Mouse (Mus musculus) hindbrain, embryonic 10.5 days (tissue): ENCODE data around the gene Vmn1r74. TPM values are rescaled to one million over a fixed set of nuclear protein-coding genes. Genes with fewer than 3 reads are reported as not detected.
"Not testable (repeated sequence)": the region's sequence is repeated elsewhere in the genome, so short reads cannot be mapped to it uniquely, and the experiment has no call there.

Experiments
- DNase-seq: peaks from one replicate; pipeline ENCODE4 v3.0.0-alpha.2; 2017; ENCODE audit warnings: low spot score
- H3K27ac ChIP-seq: fragments of 300-500 bp; sonication (generic); 2 replicates; pipeline ENCODE4 v1.5.1; 2016; ENCODE audit warnings: mild to moderate bottlenecking, moderate library complexity
- H3K27me3 ChIP-seq: fragments of 300-500 bp; sonication (generic); 2 replicates; pipeline ENCODE4 v1.6.1; 2016; ENCODE audit warnings: mild to moderate bottlenecking; ENCODE audit not compliant: poor library complexity, insufficient read depth, severe bottlenecking
- H3K36me3 ChIP-seq: fragments of 300-500 bp; sonication (generic); 2 replicates; pipeline ENCODE4 v1.6.1; 2016; ENCODE audit warnings: mild to moderate bottlenecking, moderate library complexity
- H3K4me1 ChIP-seq: fragments of 300-500 bp; sonication (generic); replicated peaks from 2 replicates; pipeline ENCODE4 v1.6.1; 2016; ENCODE audit warnings: mild to moderate bottlenecking
- H3K4me3 ChIP-seq: fragments of 300-500 bp; sonication (generic); 2 replicates; pipeline ENCODE4 v1.5.1; 2016; ENCODE audit warnings: mild to moderate bottlenecking, moderate library complexity
- H3K9me3 ChIP-seq: fragments of 300-500 bp; sonication (generic); 2 replicates; pipeline ENCODE4 v1.6.1; 2016; ENCODE audit warnings: mild to moderate bottlenecking, moderate library complexity
- WGBS: fragments of 180-500 bp; shearing (Covaris S2); methylation state at CpG from one replicate; pipeline ENCODE4 v1.1.7; 2016; 5-methylcytosine and 5-hydroxymethylcytosine counted together
- polyA plus RNA-seq: library from polyadenylated mRNA; unstranded; fragments of >200 nt; fragmentation: Nextera tagmentation; extraction: Ambion mirVana; gene quantifications from 2 replicates; pipeline ENCODE4 v1.2.1, GENCODE M21; 2016

Vmn1r74 gene
- polyA plus RNA-seq = not detected in 2 replicates

DNA sequence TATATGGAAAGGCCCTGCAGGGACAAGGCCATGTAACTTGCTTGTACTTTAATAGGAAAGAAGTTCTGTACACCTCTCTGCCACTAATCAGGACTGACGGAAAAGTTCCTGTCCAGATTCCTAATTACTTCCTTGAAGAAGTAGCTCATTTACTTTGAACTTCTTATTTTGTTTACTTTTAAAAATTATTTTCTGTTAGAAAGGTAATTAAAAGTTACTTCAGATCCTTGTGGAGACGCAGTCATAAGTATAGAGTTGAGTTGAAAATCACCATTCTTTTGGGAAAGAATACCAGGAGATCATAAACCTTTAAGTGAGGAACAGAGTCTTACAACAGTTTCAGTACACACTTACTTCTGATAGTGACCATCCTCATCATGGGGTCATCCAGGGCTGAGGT, at the start of gene Vmn1r74:
Gene Vmn1r74 (plus strand): TSS at position 301 of the 400 bp plus-strand sequence.
- DNase-seq = no peak
- Histone ChIP-seq H3K4me3 (no peak within 1 kb of the TSS), H3K4me1 (no peaks in the 10 kb centered on the region), H3K27me3 (no peaks in the 10 kb centered on the region), H3K36me3 (no peaks in the 10 kb centered on the region), H3K27ac (no peak within 1 kb of the TSS), H3K9me3 (peaks cover 21% of the 10 kb centered on the region)
- 83% methylated on average over 2 of the region's 2 CpGs for WGBS

DNA sequence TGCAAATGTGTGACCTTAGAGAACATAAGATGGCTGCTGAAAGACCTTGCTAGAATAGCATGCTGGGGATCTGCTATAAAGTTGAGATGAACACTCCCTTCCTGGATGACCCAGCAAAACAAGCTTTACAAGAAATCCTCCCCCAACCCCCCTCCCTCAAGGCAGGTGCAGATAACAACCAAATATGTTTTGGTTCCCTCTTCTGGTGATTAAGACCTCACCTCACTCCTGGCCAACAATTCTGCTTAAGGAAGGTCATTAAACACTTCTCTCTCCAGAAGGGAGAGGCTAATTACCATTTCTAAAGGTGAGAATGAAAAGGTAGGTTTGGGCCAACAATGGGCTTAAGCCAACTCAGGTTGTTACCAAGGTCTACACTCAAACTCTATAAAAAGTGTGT, 20.0 kb upstream of the Vmn1r74 start:
- Histone ChIP-seq H3K4me1 (no peaks in the 10 kb centered on the region), H3K9me3 (peaks cover 47% of the 10 kb centered on the region), H3K27me3 (no peaks in the 10 kb centered on the region), H3K4me3 (no peak overlapping the region), H3K27ac (no peak overlapping the region), H3K36me3 (no peaks in the 10 kb centered on the region)
- DNase-seq = no peak

DNA sequence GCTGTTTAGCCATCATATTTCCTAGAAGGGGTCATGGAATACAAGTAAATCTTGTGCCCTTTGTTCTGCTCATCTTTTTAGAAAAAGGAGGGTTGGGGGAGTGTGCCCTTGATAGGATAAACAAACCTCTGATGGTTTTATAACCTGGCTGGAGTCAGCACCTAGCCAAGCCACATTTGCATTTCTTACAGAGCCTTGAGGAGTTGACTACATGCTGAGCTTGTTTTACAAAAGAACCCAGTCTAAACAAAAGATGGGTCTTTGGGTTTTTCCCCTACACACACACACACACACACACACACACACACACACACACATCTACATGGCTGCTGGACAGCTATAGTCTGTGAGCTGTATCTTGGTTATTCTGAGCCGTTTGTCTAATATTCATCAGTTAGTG, 11.6 kb upstream of the Vmn1r74 start:
- 81% methylated on average over 1 of the region's 1 CpGs for WGBS
- DNase-seq = no peak
- Histone ChIP-seq H3K9me3 (peaks cover 68% of the 10 kb centered on the region), H3K27ac (no peak overlapping the region), H3K36me3 (no peaks in the 10 kb centered on the region), H3K4me1 (no peaks in the 10 kb centered on the region), H3K4me3 (no peak overlapping the region), H3K27me3 (no peaks in the 10 kb centered on the region)

DNA sequence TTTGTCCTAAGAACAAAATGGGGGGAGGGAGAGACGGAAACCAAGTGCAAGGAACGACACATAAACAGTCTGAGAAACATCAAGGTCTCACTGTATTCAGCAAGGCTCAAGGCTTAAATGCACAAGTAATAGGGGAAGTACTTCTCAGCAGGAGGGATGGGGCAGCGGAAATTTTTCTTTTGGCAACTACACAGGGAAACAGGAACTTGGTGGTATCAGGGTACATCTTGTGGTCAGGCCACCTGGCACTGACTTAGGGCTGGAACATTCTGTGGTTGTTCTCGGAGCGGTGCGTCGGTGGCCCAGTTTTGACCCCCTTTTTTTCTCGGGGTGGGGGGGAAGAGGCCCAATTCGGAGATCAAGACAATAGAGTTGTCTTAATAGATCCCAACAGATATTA, 10.5 kb upstream of the Vmn1r74 start:
- H3K27ac ChIP-seq, DNase-seq, H3K4me3 ChIP-seq, H3K4me1 ChIP-seq, H3K36me3 ChIP-seq, H3K27me3 ChIP-seq: not testable (repeated sequence)
- 91% methylated on average over 9 of the region's 9 CpGs for WGBS
- H3K9me3 ChIP-seq = peaks cover 65% of the 10 kb centered on the region

DNA sequence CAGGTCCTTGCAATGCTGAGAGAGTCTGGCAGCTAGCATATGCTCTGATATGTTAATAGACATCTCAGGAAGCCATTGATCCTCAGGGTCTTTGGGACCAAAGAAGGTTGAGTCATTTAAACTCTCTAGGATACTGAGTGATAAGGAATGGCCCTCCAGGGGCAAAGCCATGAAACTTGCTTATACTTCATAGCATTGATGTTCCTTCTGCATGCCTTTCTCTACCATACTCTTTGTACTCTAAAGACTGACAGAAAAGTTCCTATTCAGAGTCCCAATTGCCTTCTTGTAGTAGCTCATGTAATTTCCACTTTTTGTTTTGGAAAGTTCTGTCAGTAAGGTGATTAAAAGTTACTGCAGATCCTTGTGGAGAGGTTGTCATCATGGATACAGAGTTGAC, 40.5 kb downstream of the Vmn1r74 start, which contains the start of gene Vmn1r75:
Gene Vmn1r75 (plus strand): TSS at position 301 of the 400 bp plus-strand sequence.
- no peaks in the 10 kb centered on the region for H3K27me3 ChIP-seq
- no peak within 1 kb of the TSS for H3K4me3 ChIP-seq
- no peak within 1 kb of the TSS for H3K27ac ChIP-seq
- H3K36me3 ChIP-seq = no peaks in the 10 kb centered on the region
- H3K9me3 ChIP-seq = peaks cover 11% of the 10 kb centered on the region
- no peaks in the 10 kb centered on the region for H3K4me1 ChIP-seq
- no peak for DNase-seq

Other genes starting within 250 kb of the Vmn1r74 start
- gene Zscan4-ps3, start 224.7 kb upstream of the Vmn1r74 start, polyA plus RNA-seq = not detected in 2 replicates
- not detected in 2 replicates for gene Vmn1r72, start 153.8 kb upstream of the Vmn1r74 start, polyA plus RNA-seq
- not detected in 2 replicates for gene Vmn1r73, start 103.7 kb upstream of the Vmn1r74 start, polyA plus RNA-seq
- not detected in 2 replicates for gene Vmn1r75, start 40.6 kb downstream of the Vmn1r74 start, polyA plus RNA-seq
- gene Vmn1r76, start 104.2 kb downstream of the Vmn1r74 start, polyA plus RNA-seq = not detected in 2 replicates
- not detected in 2 replicates for gene Vmn1r77, start 202.8 kb downstream of the Vmn1r74 start, polyA plus RNA-seq